Mouse (Mus musculus) kidney, postnatal 4 days (tissue): ENCODE data around the gene Cd8a.

Experiments used
- DNase-seq, 2 experiments: peaks; one replicate each; pipeline ENCODE4 v3.0.0; 2021; ENCODE audit warnings: mixed read lengths in 2 of 2

Cd8a gene

DNA sequence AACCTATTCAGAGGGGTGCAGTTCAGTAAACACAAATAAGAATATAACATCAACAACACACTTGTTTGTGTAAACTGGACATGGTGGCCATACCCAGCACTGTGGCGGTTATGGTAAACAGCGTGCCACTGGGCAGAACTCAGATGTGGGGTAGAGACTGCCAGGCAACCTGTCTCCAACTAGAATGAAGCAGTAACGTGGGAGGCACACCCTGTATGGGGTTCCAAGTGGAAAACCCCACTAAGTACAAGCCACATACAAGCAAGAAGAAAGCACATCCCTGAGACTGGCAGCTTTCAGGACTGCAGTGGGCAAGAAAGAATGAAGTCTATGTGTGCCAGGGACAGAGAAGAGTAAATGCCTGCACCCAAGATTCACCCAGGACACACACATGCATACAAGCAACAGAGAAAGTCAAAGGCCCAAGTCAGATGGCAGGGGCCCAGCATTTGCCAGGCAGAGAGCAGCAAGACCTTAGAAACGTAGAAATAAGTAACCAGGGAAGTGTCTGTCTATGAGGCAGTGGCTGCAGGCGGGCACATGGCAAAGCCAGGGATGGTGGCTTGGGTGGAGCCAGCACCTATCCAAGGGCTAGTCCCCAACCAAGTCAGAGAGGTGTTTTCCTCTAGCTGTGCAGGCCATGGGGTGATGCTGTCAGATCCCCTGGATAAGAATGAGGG is 1.0 kb upstream of the Cd8a start:
- no peak for DNase-seq

DNA sequence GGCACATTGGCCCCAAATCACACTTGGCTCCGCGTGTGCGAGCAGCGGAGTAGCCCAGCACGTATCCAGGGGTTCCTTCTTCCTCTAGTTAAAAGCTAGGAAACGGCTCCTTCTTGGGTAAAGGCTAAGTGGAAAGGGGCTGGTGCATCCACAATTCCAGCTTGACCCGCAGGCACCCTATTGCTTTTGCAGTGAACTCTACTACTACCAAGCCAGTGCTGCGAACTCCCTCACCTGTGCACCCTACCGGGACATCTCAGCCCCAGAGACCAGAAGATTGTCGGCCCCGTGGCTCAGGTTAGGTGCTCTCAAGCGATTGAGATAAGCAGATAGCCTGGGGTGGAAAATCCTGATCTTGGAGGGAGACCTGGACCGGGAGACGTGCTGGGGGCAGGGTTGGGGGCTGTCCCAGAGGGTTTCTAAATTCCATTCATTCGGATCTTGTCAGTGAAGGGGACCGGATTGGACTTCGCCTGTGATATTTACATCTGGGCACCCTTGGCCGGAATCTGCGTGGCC is 1.1 kb downstream of the Cd8a start:
- no peak for DNase-seq

DNA sequence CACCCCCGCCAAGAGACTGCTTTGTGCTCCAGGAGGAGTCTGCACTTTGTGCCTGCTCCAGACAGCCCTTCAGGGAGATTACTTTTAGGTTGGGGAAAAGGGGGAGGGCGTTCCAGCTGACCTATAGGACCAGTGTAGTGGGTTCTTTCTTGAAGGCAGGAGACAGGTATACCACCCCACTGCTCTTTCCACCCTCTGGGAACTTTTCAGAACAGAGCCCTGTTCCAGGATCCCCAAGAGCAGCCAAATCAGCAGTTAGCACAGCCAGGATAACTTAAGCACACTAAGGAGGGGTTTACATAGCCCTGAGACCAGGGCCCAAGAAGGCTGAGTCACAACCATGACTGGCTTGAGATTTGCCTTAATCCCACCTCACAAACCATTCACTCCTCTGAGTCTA is 1.7 kb downstream of the Cd8a start:
- no peak for DNase-seq

DNA sequence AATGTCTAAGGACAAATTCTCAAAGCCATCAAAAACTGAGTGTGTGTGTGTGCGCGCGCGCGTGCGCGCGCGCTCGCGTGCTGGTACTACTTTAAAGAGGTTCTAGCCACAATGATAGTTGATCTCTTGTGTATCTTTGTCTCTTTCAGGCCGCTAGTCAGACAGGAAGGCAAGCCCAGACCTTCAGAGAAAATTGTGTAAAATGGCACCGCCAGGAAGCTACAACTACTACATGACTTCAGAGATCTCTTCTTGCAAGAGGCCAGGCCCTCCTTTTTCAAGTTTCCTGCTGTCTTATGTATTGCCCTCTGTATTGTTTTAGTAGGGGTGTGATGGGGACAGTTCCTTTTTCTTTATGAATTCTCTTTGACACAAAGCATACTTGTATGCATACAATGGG is 3.5 kb downstream of the Cd8a start:
- no peak for DNase-seq

- DNase-seq, result no peak
These were observed 8.4 kb downstream of the Cd8a start for GRCm38 (mm10) chr6:71381654-71382053.

- DNase-seq, result no peak
These were observed 17.3 kb downstream of the Cd8a start for GRCm38 (mm10) chr6:71390496-71390895.

GRCm38 (mm10) chr6:71396016-71396415 is 22.8 kb downstream of the Cd8a start:
- DNase-seq, result no peak

DNA sequence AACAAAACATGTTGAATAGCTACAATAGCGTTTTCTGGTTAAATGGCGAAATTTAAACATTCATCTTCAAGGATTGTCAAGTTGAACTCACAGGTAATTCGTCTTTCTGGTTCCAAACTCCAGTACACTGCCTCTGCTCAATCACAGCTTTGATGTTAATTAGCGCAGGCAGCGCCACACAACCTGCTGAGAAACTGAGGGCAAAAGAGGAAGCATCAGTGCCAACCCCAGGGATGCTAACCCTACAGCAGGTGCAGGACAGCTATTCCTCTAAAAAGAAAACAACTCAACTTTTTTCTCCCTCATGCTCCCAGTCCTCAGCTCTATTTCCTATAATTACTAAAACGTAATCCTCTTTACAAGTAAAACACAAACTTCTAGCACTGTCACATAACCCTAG is 23.5 kb downstream of the Cd8a start:
- DNase-seq, result no peak

DNA sequence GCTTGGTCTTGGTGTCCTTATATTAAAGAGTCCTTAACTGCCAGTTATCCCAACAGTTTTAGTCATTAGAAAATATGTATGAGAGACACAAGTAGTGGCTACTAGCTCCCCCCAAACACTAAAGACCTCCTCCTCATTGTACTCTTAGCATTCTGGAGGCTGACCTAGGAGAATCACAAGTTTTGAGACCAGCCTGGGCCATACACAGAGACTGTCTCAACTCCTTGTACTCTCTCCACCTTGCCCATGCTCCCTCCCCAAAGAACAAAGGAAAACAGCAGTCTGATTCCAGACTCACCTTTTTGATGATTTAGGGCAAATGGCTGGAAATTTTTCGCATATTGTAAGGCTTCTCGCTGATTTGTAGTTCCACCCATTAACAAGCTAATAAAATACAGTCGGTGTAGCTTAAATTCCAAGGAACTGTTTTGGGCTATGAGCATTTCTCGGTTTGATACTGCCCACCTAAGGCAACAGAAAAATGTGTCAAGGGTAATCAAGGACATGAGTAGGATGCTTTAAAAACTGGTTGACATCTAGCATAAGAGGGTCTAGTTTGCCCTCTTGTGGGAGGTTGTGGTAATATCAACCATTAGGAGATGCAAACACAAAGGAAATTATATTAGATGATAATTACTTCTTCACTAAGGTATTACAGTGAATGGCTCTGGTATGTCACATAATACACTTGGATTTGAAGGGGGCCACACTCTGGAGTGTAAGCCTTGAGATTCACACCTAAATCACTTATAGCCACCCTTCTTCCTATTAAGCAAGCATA is 25.8 kb downstream of the Cd8a start:
- DNase-seq, result no peak

- DNase-seq, result peak in 1 of 2 experiments; percentile 25
These were observed 41.4 kb downstream of the Cd8a start for GRCm38 (mm10) chr6:71414624-71415023.

GRCm38 (mm10) chr6:71415446-71415845 is 42.2 kb downstream of the Cd8a start:
- no peak for DNase-seq

GRCm38 (mm10) chr6:71418874-71419273 is 45.6 kb downstream of the Cd8a start:
- DNase-seq, result no peak

GRCm38 (mm10) chr6:71420848-71421247 is 47.6 kb downstream of the Cd8a start:
- DNase-seq, result no peak

DNA sequence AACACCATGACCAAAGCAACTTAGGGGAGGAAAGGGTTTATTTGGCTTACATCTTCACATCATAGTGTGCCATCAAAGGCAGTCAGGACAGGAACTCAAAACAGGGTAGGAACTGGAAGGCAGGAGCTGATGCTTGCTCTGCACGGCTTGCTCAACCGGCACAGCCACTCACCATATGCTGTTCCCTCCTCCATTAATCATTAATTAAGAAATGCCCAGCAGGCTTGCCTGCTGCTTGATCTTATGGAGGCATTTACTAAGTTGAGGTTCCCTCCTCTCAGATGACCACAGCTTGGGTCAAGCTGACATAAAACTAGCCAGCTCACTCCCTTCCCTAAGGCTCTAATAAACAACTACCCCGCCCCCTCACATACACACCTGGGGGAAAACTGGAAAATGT is 48.9 kb downstream of the Cd8a start:
- DNase-seq, result no peak

DNA sequence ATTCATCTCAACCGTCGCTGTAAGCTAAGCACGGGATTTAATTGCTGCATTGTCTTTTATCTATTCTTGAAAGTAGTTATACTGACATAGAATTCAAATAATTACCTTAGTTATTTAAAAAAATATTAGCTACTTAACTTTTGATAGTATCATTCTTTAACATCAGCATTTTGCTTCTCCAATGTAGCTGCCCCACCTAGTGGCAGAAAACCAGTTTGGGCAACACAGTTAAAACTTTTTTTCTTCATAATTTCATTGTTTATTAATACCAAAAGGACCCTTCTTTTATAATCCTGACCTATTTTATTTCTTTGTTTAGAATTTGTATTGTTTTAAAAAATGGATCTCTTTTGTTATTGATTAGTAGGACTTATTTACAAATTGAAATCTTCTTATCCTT is 49.9 kb downstream of the Cd8a start:
- peak; percentile 46 to 47 for DNase-seq

DNA sequence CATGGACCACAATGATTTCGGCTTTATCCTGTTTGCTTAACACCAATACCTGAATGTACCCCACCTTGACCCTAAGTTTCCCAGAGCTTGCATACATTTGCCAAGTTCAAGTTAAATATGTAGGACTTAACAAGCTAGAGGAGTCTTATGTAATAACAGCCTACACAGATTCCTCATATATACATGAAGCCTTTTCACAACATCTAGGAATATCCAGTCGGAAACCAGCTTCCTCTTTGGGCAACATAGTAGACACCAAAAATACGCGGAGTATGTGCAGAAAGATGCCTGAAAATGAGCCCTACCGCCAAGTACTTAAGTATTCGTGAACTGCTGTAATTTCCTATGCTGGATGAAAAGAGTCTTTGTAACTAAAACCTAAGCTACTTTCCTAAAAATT is 52.5 kb downstream of the Cd8a start:
- no peak for DNase-seq

GRCm38 (mm10) chr6:71427996-71428725 is 54.9 kb downstream of the Cd8a start:
- no peak for DNase-seq
